Mouse (Mus musculus): ENCODE data around the gene Mrps31.
A peak's percentile ranks its signal among the peaks of the same experiment; 100 is the strongest.

The Mrps31 gene

GRCm38 (mm10) chr8:22411282-22411702, at the start of gene Mrps31:
Gene Mrps31 (plus strand): TSS chr8:22411361.
- DNase-seq (ENCODE audit: low spot score in 2 of 2), result peak; percentile 73 to 77

- DNase-seq (ENCODE audit: low spot score in 2 of 2), result no peak
These were observed 34.9 kb upstream of the Mrps31 start for GRCm38 (mm10) chr8:22376311-22376710.

DNA sequence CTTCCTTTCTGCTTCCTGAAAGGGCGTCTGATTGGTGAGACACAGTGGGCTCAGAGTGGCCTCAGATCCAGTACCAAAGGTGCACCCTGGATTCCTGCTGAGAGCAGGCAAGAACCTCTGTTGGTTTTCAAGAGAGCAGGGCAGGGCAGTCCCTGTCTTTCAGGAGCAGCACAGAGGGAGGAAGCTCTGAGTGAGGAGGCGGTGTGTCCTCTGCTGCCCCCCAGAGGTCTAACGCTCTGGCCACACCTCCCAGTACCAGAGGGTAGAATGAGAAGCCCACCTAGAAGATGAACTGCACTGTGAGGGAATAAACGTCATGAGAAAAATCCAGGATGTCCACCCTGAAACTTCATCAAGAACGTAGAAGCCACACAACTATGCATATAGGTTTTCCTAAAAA, 34.3 kb upstream of the Mrps31 start:
- no peak for DNase-seq (ENCODE audit: low spot score in 2 of 2)

DNA sequence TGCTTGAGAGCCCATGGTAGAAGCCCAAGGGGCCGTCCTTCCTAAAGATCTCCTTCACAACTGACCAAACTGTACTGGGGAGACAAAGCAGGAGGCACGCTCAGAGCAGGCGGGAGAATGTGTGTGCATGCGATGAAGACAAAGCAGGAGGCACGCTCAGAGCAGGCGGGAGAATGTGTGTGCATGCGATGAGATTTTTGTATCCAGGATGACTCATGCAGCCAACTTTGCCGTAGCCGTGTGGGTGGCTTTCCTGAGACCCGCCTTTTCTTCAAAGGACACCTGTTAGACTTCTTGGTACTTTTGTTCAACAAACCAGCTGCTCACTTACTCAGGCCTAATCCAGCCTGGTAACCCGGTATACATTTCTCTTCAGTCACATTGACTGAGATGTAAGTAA, 30.2 kb upstream of the Mrps31 start:
- DNase-seq (ENCODE audit: low spot score in 2 of 2), result no peak

GRCm38 (mm10) chr8:22382824-22383595, 28.2 kb upstream of the Mrps31 start:
- no peak for DNase-seq (ENCODE audit: low spot score in 2 of 2)

GRCm38 (mm10) chr8:22385158-22385557, 26.0 kb upstream of the Mrps31 start:
- no peak for DNase-seq (ENCODE audit: low spot score in 2 of 2)

- no peak for DNase-seq (ENCODE audit: low spot score in 2 of 2)
These were observed 21.3 kb upstream of the Mrps31 start for GRCm38 (mm10) chr8:22389874-22390273.

DNA sequence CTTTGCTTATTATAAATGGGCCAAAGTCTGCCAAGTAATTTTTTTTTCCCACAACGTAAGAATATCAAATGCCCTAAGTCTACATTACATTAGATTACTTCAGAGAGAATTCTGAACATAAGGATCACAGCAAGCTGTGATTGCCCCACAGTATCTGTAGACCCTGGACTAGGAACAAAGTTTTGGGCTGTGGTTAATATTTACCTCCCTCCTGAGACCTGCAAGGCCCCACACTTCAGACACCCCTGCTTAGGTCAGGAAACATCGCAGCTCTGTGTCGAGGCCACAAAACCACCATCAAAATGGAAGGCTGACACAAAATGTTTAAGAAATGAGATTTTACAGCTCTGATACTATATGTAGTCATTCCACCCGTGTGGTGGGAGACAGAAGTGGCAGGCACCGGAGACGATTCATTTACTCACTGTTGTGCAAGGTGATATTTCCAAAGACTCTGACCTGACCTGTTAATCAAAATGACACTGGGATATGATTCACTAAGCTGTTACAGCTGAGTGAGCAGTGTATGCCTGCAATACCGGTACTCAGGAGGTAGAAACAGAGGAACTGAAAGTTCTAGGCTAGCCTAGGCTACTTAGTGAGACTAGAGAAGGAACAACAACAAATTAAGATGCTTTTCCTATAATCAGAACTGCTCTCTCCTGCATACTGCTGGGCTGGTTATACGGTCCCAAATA, 20.2 kb upstream of the Mrps31 start:
- DNase-seq (ENCODE audit: low spot score in 2 of 2), result no peak

- DNase-seq (ENCODE audit: low spot score in 2 of 2), result no peak
These were observed 16.7 kb upstream of the Mrps31 start for GRCm38 (mm10) chr8:22394471-22394870.

- DNase-seq (ENCODE audit: low spot score in 2 of 2), result no peak
These were observed 15.9 kb upstream of the Mrps31 start for GRCm38 (mm10) chr8:22395256-22395655.

- no peak for DNase-seq (ENCODE audit: low spot score in 2 of 2)
These were observed 13.4 kb upstream of the Mrps31 start for GRCm38 (mm10) chr8:22397811-22398141.

DNA sequence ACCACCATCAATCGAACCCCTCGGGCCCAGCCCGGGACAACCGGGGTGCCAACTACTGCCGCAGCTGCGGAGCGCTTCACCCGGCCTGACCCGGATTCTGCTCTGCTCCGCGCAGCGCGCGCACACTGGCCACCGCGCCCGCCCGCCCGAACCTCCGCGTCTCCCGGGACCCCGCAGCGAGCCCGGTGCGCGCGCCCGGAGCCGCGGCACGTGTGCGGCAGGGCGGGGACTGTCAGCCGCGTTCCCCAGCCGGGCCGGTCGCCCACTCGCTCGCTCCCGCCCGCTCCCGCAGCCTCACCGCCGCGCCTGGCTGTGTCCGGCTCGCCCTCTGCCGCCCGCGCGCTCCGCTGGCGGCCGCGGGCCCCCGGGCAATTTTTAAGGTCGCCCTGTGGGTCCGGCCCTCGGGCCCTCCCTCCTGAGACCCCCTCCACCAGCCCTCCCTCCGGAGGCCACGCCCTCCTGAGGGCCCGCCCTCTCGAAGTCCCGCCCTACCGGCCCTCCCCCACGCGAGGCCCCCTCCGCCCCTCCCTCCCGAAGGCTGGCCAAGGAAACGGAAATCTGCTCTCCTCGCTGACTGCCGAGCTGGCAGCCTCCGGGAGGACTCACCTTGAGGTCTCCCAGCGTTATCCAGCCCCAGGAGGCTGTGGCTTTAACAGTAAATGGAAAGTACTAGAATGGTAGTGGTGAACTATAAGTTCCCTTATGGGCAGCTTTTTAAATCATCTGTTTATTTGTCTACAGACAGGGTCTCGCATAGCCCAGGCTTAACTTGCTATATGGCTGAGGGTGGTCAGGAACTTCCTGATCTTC, 12.8 kb upstream of the Mrps31 start, which contains the start of gene Slc25a15:
Slc25a15 (minus strand) TSS at position 456 of the 810 bp plus-strand sequence.
- peak; percentile 73 to 76 for DNase-seq (ENCODE audit: low spot score in 2 of 2)

DNA sequence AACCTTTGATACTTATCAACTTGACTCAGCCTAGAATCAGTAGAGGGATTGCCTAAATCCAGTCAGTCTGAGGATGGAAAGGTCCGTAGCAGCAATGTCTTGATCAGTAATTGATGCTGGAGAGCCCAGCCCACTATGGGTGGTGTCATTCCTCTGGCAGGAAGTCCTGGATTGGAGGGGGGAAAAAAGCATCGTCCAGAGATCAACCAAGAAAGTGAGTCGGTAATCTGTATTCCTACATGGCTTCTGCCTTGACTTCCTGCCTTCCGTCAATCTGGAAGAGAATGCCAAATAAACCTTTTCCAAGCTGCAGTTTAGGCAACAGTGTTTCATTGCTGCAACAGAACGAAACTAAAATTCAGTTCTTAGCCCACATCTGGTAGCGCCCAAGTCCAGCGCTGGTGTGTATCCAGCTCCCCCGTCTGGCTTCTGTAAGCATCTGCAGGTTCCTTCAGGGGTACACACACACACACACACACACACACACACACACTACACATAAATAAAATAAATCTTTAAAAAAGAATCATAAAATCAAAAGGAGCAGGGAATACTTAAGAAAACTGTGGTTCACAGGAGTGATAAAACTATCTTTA, 11.8 kb upstream of the Mrps31 start:
- no peak for DNase-seq (ENCODE audit: low spot score in 2 of 2)

DNA sequence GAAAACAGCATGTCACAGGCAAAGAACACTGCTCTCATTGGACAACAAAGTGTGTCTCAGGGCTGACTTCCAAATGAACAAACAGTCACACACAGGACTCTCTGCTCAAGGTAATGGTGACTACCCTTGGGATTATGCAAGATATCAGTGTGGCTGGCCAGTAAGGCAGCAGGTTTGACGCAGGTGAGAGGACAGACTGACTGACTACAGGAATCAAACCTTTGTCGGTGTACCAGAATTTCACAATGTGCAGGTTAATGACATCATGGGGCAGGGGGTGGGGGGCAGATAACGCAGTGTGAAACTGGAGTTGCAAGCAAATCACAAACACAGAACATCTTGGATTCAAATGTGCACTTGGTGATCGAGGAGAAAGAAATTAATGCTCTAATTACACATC, 10.6 kb upstream of the Mrps31 start:
- no peak for DNase-seq (ENCODE audit: low spot score in 2 of 2)

DNA sequence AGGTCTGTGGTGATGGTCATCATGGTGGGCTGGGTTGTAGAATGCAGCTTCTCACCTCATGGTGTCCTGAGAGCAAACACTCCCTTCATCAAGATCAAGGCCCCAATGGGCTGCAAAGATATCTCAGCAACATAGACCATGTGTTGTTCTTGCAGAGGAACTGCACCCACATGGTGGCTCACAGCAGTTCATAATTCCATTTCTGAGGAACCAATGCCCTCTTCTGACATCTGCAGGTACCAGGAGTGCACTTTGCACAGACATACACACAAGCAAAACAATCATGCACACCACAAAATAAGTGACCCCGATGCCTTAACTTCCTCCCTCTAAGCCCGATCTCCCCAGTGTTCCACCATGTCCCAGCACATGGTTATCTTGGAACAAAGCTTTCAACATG, 7.9 kb upstream of the Mrps31 start:
- DNase-seq (ENCODE audit: low spot score in 2 of 2), result no peak

DNA sequence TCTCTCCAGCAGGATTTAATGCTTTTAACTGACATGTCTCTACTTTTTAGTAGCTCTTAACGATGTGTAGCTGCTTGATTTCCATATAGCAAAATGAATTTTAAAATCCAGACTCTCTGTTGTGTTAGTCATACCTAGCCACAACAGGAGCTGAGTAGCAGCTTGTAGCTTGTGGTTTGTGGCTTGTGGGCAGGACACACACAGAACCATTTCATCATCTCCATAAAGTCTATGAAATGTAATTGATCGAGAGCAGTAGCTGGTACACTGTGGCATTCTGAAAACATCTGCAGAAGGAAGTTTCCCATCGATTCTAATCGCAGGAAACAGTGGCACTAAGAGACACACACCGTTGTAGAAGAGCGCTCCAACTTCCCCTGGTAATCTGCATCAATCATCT, 5.4 kb upstream of the Mrps31 start:
- DNase-seq (ENCODE audit: low spot score in 2 of 2), result no peak

DNA sequence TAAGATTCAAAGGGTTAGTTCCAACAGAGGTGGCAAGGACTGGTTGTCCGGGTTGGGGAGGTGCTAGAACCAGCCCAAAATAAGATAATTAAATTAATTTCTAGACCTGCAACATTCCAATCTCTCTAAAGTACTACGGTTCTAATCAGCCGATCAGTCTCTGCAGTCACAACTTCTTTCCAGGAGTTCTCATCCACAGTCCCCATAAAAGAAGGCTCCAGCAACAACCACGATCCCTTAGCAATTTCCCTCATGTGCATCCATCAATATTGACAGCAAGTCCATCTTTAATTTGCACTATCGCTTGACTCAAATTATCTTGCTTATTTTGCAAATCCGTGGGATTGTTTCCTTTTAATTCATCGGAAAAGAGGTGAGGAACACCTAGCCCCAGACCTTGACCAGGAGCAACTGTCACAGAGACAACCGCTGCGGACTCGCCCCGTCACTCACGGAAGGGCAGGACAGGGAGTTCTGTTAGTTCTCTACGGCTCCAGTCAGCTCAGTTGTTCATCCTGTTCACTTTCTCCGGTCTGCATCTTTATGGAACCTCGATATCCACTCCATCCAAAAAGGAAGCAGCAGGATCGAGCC, 376 bp upstream of the Mrps31 start:
- no peak for DNase-seq (ENCODE audit: low spot score in 2 of 2)

DNA sequence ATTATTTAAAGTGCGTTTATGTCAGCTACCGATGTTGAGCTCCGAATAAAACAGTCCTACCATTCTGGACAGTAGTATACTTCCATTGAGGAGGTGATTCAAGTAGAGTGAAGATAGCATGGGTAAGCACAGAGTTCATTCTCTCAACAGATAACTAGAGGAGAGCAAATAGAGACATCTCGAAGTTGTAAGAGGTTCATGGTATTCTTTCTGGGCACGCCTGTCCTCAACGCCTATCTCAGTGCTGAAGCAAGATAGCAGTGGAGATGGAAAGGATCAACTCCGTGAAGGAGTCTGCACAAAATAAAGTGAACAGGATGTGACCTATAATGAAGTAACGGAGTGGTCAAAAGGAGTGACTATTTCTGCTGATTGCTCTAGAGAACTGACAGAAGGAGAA, 810 bp downstream of the Mrps31 start:
- DNase-seq (ENCODE audit: low spot score in 2 of 2), result no peak

Data from frontal cortex, postnatal 14 days (tissue).